Mouse (Mus musculus) layer of hippocampus, adult 11-12 months (tissue): ENCODE results near the gene Alox8.

Experiments used
- DNase-seq: peaks from one replicate; pipeline ENCODE4 v3.0.0; 2022; ENCODE audit warnings: low spot score

The Alox8 gene

GRCm38 (mm10) chr11:69197743-69198142 is at the start of gene Alox8:
TSS of gene Alox8 (minus strand) at chr11:69197843.
- no peak for DNase-seq

GRCm38 (mm10) chr11:69245643-69246042 is 48.0 kb upstream of the Alox8 start:
- no peak for DNase-seq

- DNase-seq: peak; percentile 51
These were observed 47.3 kb upstream of the Alox8 start for GRCm38 (mm10) chr11:69244911-69245310.

- DNase-seq: no peak
These were observed 39.2 kb upstream of the Alox8 start, which contains the start of gene Gucy2e for GRCm38 (mm10) chr11:69236926-69237260. TSS of gene Gucy2e (minus strand) at chr11:69237036.

- no peak for DNase-seq
These were observed 38.6 kb upstream of the Alox8 start for GRCm38 (mm10) chr11:69236061-69236925.

GRCm38 (mm10) chr11:69235285-69236060 is 37.8 kb upstream of the Alox8 start:
- DNase-seq: peak; percentile 72

- no peak for DNase-seq
These were observed 35.5 kb upstream of the Alox8 start for GRCm38 (mm10) chr11:69233141-69233540.

GRCm38 (mm10) chr11:69230420-69230819 is 32.8 kb upstream of the Alox8 start:
- no peak for DNase-seq

GRCm38 (mm10) chr11:69225715-69226114 is 28.1 kb upstream of the Alox8 start:
- no peak for DNase-seq

GRCm38 (mm10) chr11:69223101-69223500 is 25.5 kb upstream of the Alox8 start:
- DNase-seq: peak; percentile 21

- no peak for DNase-seq
These were observed 23.4 kb upstream of the Alox8 start for GRCm38 (mm10) chr11:69221070-69221469.

GRCm38 (mm10) chr11:69218661-69219060 is 21.0 kb upstream of the Alox8 start:
- no peak for DNase-seq

- no peak for DNase-seq
These were observed 19.8 kb upstream of the Alox8 start for GRCm38 (mm10) chr11:69217411-69217810.

GRCm38 (mm10) chr11:69211431-69211830 is 13.8 kb upstream of the Alox8 start:
- DNase-seq: peak; percentile 67

GRCm38 (mm10) chr11:69202469-69203230 is 5.0 kb upstream of the Alox8 start:
- DNase-seq: no peak

GRCm38 (mm10) chr11:69200231-69200630 is 2.6 kb upstream of the Alox8 start:
- DNase-seq: no peak

GRCm38 (mm10) chr11:69199251-69199650 is 1.6 kb upstream of the Alox8 start:
- DNase-seq: no peak

- DNase-seq: no peak
These were observed 449 bp downstream of the Alox8 start for GRCm38 (mm10) chr11:69197194-69197593.

- DNase-seq: no peak
These were observed 877 bp downstream of the Alox8 start for GRCm38 (mm10) chr11:69196766-69197165.

GRCm38 (mm10) chr11:69192840-69193239 is 4.8 kb downstream of the Alox8 start:
- DNase-seq: peak; percentile 33

- no peak for DNase-seq
These were observed 11.7 kb downstream of the Alox8 start for GRCm38 (mm10) chr11:69185936-69186335.

- DNase-seq: no peak
These were observed 12.6 kb downstream of the Alox8 start for GRCm38 (mm10) chr11:69185031-69185430.
